Mouse (Mus musculus) kidney, embryonic 15.5 days (tissue): ENCODE results near the gene Arhgap9. TPM values are rescaled to one million over a fixed set of nuclear protein-coding genes. Genes with fewer than 3 reads are reported as not detected.

Experiments
- ATAC-seq: fragments of 200-750 bp; cut with Nextera tagmentation; replicated peaks from 2 replicates; pipeline ENCODE4 v1.8.0; 2017; ENCODE audit warnings: moderate TSS enrichment; ENCODE audit not compliant: low FRiP score
- H3K27ac ChIP-seq: fragments of 300-500 bp; sonication (generic); 2 replicates; pipeline ENCODE4 v1.5.1; 2015; ENCODE audit warnings: mild to moderate bottlenecking, inconsistent platforms
- H3K27me3 ChIP-seq: fragments of 300-500 bp; sonication (generic); 2 replicates; pipeline ENCODE4 v1.6.1; 2015; ENCODE audit warnings: inconsistent platforms
- H3K36me3 ChIP-seq: fragments of 300-500 bp; sonication (generic); 2 replicates; pipeline ENCODE4 v1.6.1; 2015; ENCODE audit warnings: inconsistent platforms
- H3K4me1 ChIP-seq: fragments of 300-500 bp; sonication (generic); 2 replicates; pipeline ENCODE4 v1.6.1; 2015; ENCODE audit warnings: inconsistent platforms
- H3K4me2 ChIP-seq: fragments of 300-500 bp; sonication (generic); 2 replicates; pipeline ENCODE4 v1.6.1; 2015; ENCODE audit warnings: moderate library complexity, mild to moderate bottlenecking, inconsistent platforms
- H3K4me3 ChIP-seq: fragments of 300-500 bp; sonication (generic); replicated peaks from 2 replicates; pipeline ENCODE4 v1.5.1; 2015; ENCODE audit warnings: mild to moderate bottlenecking, inconsistent platforms
- H3K9ac ChIP-seq: fragments of 300-500 bp; sonication (generic); 2 replicates; pipeline ENCODE4 v1.6.1; 2015; ENCODE audit warnings: mild to moderate bottlenecking, inconsistent platforms
- H3K9me3 ChIP-seq: fragments of 300-500 bp; sonication (generic); replicated peaks from 2 replicates; pipeline ENCODE4 v1.6.1; 2016; ENCODE audit warnings: inconsistent platforms
- WGBS: fragments of 180-500 bp; shearing (Covaris S2); methylation state at CpG from one replicate; pipeline ENCODE4 v1.1.7; 2015; ENCODE audit warnings: mixed read lengths; 5-methylcytosine and 5-hydroxymethylcytosine counted together
- polyA plus RNA-seq: library from polyadenylated mRNA; unstranded; fragments of >200 nt; fragmentation: Nextera tagmentation; extraction: Ambion mirVana; gene quantifications from 2 replicates; pipeline ENCODE4 v1.2.1, GENCODE M21; 2015

The Arhgap9 gene
- polyA plus RNA-seq: 3.1 and 3.3 TPM in 2 replicates

DNA sequence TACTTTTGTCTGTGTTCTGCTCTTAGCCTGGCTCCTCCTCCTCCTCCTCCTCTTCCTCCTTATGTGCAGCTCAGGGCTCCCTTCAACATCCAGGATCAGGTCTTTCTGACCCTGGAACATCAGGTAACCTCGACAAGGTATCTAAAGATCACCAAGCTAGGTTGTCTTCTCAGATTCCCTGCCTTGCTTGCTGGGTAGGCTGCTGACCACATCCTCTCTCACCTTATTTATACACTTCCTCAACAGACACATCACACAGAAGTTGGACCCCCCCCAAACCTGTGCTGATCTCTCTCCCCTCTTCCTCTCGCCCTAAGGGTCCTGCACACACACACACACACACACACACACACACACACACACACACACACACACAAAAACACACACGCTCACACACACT, at the start of gene Arhgap9:
Gene Arhgap9 (plus strand): TSS at position 344 of the 400 bp plus-strand sequence.
- no peak within 1 kb of the TSS for H3K4me3 ChIP-seq
- no peak for ATAC-seq
- H3K4me1 ChIP-seq: peaks cover 29% of the 10 kb centered on the region
- H3K4me2 ChIP-seq: no peak within 1 kb of the TSS
- WGBS: 69% methylated on average over 3 of the region's 3 CpGs
- H3K9ac ChIP-seq: no peak within 1 kb of the TSS
- peaks cover 30% of the 10 kb centered on the region for H3K27me3 ChIP-seq
- no peak within 1 kb of the TSS for H3K27ac ChIP-seq
- no peaks in the 10 kb centered on the region for H3K36me3 ChIP-seq
- no peaks in the 10 kb centered on the region for H3K9me3 ChIP-seq

DNA sequence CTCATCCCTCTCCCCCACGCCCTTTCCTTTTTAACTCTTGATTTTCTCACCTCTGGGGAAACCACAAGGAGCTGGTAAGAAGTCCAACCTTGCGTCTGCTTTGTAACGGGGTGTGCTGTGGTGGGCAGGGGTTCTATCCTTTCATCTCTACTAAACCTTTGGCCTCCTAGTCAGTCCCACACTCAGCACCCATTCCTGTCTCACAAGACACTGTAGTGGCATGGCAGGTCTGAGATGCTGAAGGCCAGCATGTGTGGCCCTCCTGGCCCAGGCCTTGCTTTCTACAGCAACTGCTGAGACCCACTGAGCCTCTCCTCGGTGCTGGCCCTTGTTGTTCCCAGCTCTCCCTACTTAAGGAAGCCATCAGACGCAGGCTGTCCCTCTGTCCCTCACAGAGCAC, 49.4 kb upstream of the Arhgap9 start:
- no peaks in the 10 kb centered on the region for H3K9me3 ChIP-seq
- no peak overlapping the region for H3K27ac ChIP-seq
- peaks cover 12% of the 10 kb centered on the region for H3K4me1 ChIP-seq
- 90% methylated on average over 5 of the region's 5 CpGs for WGBS
- ATAC-seq: no peak
- H3K4me2 ChIP-seq: no peak overlapping the region
- no peak overlapping the region for H3K9ac ChIP-seq
- no peak overlapping the region for H3K4me3 ChIP-seq
- H3K27me3 ChIP-seq: no peaks in the 10 kb centered on the region
- H3K36me3 ChIP-seq: peaks cover 90% of the 10 kb centered on the region

DNA sequence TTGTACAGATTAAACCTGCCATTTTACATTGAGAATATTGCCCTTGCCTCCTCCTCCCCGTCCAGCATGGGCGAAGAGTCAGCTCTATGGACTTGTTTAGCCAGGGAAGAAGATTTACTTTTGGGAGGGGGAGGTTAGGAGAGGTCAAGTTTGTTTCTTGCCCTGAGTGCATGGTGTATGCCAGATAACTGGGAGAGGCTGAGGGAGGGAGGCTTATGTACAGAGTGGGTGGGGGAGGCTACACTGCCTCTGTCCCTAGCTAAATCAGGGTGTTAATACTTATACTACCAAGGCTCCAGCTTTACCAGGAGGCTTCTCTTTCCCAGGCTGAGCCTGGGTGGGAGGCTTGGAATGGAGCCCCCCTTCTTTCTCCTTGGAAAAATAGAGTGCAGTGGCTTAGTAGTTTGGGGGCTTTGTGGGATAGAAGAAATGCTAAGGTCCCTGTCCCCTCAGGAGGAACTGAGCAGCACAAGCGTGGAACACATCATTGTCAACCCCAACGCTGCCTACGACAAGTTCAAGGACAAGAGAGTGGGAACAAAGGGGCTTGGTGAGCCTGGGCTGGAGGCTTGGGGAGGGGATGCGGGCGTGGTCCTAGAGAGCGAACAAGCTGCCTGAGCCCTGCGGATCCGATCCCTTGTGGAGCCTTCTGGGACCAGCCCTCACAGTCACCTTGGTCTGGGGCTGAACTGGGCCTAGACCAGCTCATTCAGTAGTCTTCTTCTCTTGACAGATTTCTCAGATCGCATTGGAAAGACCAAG, 47.3 kb upstream of the Arhgap9 start:
- no peak overlapping the region for H3K27ac ChIP-seq
- no peak overlapping the region for H3K4me3 ChIP-seq
- no peak overlapping the region for H3K4me2 ChIP-seq
- peaks cover 96% of the 10 kb centered on the region for H3K36me3 ChIP-seq
- 87% methylated on average over 11 of the region's 11 CpGs for WGBS
- H3K9ac ChIP-seq: no peak overlapping the region
- H3K9me3 ChIP-seq: no peaks in the 10 kb centered on the region
- no peaks in the 10 kb centered on the region for H3K27me3 ChIP-seq
- ATAC-seq: no peak
- peaks cover 2% of the 10 kb centered on the region; the same call in 1 of the 2 replicates for H3K4me1 ChIP-seq

DNA sequence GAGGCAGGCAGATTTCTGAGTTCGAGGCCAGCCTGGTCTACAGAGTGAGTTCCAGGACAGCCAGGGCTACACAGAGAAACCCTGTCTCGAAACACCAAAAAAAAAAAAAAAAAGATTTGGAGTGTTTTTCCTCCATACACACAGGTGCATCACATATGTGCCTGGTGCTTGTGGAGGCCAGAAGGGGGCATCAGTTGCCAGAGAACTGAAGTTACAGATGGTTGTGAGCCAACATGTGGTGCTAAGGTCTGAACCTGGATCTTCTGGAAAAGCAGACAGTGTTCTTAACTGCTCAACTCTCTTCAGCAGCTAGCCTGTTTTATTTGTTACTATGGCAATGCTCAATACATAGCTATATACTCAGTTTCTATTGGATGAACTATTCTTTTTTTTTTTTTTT, 42.0 kb upstream of the Arhgap9 start:
- no peak overlapping the region for H3K27ac ChIP-seq
- 0 out of 2 replicates have a peak, but pooled peaks cover 4% of the 10 kb centered on the region for H3K4me1 ChIP-seq
- peaks cover 100% of the 10 kb centered on the region for H3K36me3 ChIP-seq
- H3K9ac ChIP-seq: no peak overlapping the region
- no peak for ATAC-seq
- no peak overlapping the region for H3K4me3 ChIP-seq
- H3K27me3 ChIP-seq: no peaks in the 10 kb centered on the region
- no peaks in the 10 kb centered on the region for H3K9me3 ChIP-seq
- WGBS: 93% methylated on average over 2 of the region's 2 CpGs
- no peak overlapping the region for H3K4me2 ChIP-seq

DNA sequence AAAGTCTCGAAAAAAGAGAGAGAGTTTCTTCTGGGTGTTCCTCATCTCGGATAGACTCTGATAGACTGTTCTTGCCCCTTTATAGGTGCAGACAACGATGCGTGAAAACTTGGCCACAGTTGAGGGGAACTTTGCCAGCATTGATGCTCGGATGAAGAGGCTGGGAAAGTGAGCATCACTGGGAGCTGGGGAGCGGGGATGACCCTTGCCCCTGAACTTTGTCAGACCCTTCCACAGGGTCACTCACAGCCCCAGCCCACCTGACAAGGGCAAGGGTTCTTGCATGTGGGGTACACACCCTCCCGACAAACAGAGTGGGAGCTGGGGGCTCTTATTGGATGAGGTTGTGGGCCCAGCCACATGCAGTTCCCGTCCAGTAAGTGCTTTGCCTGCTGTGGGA, 40.4 kb upstream of the Arhgap9 start:
- peaks cover 100% of the 10 kb centered on the region for H3K36me3 ChIP-seq
- H3K4me3 ChIP-seq: no peak overlapping the region
- no peaks in the 10 kb centered on the region for H3K27me3 ChIP-seq

DNA sequence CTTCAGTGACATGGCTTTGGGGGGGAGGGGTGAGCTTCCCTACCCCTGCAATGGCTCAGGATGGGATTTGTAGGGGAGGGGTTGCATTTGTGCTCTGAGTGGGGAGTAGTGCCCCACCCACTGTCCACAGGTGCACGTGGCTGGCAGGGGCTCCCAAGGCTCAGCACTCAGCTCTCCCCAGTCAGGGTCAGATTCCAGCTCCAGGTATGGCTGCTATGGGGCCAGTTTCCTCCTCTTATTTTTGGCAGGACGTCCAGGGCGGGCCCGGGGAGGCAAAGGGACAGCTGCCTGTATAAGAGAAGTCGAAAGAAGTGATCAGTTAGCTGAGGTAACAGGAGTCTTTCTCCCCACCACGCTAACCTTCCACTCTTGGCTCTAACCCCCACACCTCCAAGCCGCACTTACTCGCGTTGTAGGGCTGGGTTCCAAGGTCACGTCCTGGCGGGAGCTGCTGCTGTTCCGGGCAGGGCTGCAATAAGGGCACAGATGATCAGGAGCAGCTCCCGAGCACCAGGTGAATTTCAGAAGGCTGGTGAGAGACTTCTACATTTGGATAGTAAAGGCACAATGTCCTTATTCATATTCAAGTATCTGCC, 39.0 kb upstream of the Arhgap9 start:
- no peak overlapping the region for H3K4me2 ChIP-seq
- H3K36me3 ChIP-seq: peaks cover 98% of the 10 kb centered on the region
- no peaks in the 10 kb centered on the region for H3K9me3 ChIP-seq
- no peaks in the 10 kb centered on the region for H3K27me3 ChIP-seq
- H3K4me3 ChIP-seq: no peak overlapping the region
- 74% methylated on average over 13 of the region's 13 CpGs for WGBS
- no peak for ATAC-seq
- no peak overlapping the region for H3K27ac ChIP-seq
- H3K9ac ChIP-seq: no peak overlapping the region
- H3K4me1 ChIP-seq: peaks cover 33% of the 10 kb centered on the region

More for the DNA sequence above, 40.4 kb upstream of the Arhgap9 start:
- H3K9ac ChIP-seq: no peak overlapping the region
- no peak overlapping the region for H3K4me2 ChIP-seq
- peaks cover 19% of the 10 kb centered on the region for H3K4me1 ChIP-seq
- H3K27ac ChIP-seq: no peak overlapping the region
- ATAC-seq: no peak
- 85% methylated on average over 8 of the region's 8 CpGs for WGBS
- no peaks in the 10 kb centered on the region for H3K9me3 ChIP-seq

DNA sequence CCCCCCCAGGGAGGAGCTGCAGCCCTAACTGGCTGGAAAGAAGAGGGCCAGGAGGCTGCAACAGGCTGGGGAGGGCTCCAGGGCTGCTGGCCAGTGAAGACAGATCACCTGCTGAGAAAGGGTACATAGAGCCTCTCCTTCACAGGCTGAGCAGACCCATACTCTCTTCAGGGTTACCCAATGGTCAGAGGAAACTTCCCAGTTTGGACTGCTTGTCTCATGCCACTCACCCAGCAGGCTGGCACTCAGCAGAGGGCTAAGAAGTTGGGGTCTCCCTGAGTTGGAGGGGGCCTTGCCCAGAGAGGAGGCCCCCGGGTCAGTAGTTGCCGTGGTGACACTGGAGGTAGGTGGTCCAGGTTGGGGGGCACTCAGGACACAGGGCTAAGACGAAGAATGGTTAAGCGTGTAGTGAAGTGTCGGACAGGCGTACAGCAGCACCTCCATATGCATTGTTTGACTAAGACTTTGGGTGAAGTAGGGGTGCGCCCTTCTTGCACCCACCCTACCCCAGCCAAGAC, 37.6 kb upstream of the Arhgap9 start:
- H3K27ac ChIP-seq: no peak overlapping the region
- peaks cover 83% of the 10 kb centered on the region for H3K36me3 ChIP-seq
- peaks cover 38% of the 10 kb centered on the region for H3K4me1 ChIP-seq
- no peak for ATAC-seq
- no peak overlapping the region for H3K9ac ChIP-seq
- 94% methylated on average over 7 of the region's 7 CpGs for WGBS
- H3K4me2 ChIP-seq: no peak overlapping the region
- no peak overlapping the region for H3K4me3 ChIP-seq
- H3K9me3 ChIP-seq: no peaks in the 10 kb centered on the region
- no peaks in the 10 kb centered on the region for H3K27me3 ChIP-seq

DNA sequence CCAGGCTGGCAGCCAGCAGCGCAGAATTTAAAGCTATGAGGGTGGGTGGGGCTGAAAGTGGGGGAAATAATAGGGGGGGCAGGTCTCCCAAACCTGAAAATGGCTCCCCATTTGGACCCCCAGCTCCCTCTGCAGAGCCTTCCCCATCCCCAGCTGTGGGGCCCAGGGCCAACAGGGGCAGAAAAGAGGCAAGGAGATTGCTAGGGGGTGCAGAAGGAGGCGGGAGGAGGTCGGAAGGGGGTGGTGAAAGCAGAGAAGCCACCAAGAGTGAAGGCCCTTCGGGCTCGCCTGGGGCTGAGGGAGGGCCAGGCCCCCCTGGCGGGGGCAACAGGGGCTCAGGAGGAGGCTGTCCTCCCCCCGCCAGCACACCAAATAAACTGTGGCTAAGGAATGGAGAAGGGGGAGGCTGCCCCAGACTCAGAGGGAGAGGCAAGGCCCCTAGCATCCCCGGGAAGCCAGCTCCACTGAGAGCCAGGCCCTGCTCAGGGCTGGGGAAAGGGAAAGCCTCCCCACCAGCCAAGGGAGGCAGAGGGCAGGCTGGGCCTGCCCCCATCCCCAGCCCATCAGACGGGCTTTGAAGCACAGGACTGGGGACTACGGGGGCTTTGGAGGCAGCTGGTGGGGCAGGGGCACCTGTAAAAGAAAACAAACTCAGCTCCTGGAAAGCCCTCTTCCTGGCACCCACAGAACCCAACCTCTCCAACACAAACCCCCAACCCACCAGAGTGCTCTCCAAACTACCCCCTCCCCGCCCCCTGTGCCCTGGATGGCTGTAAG, 36.9 kb upstream of the Arhgap9 start:
- ATAC-seq: no peak
- H3K27me3 ChIP-seq: no peaks in the 10 kb centered on the region
- H3K36me3 ChIP-seq: peaks cover 76% of the 10 kb centered on the region
- no peak overlapping the region for H3K27ac ChIP-seq
- 75% methylated on average over 11 of the region's 11 CpGs for WGBS
- 0 out of 2 replicates have a peak overlapping the region, but pooled peaks have one; percentile 36 for H3K9ac ChIP-seq
- H3K4me3 ChIP-seq: no peak overlapping the region
- H3K4me1 ChIP-seq: peaks cover 45% of the 10 kb centered on the region
- H3K4me2 ChIP-seq: no peak overlapping the region
- no peaks in the 10 kb centered on the region for H3K9me3 ChIP-seq

DNA sequence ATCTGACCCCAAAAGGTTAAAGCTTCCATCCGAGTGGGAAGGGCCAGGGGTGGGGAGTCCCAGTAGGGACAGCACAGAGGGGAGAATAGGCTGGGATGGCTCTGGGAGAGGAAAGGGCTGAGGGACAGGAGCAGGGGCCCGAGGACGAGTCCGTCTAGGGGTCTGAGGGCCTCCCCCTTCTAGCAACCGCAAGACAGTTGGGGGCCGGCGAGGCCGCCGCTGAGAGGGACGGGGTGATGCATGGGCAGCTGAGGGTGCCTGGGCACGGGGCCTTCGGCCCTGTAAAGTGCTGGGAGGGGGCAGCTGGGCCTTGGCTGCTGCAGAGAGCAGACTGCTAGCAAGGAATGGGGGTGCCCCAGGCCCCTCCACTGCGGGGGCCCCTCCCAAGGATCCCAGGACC, 36.1 kb upstream of the Arhgap9 start:
- H3K4me2 ChIP-seq: no peak overlapping the region

DNA sequence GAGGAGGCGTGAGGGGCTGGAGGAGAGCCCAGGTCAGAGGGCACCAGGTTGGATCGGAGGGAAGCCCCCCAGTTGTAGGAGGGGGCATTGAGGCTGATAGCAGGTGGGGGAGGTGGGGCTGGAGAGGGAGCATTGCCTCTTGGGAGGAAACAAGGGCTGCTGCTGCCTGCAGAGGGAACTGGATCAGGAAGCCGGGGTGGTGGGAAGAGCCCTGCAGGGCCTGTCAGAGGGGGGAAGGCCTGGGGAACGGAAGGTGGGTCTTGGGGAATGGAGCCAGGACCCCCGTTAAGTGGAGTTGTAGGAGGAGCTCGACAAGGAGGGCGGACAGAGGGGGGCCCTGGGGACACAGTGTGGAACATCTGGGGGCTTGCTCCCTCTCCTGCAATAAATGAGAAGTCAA, 35.6 kb upstream of the Arhgap9 start:
- H3K36me3 ChIP-seq: peaks cover 63% of the 10 kb centered on the region

More for the DNA sequence above, 36.1 kb upstream of the Arhgap9 start:
- Histone ChIP-seq H3K36me3 (peaks cover 68% of the 10 kb centered on the region), H3K4me3 (no peak overlapping the region), H3K9ac (0 out of 2 replicates have a peak overlapping the region, but pooled peaks have one; percentile 36), H3K27me3 (no peaks in the 10 kb centered on the region), H3K4me1 (peaks cover 48% of the 10 kb centered on the region), H3K27ac (no peak overlapping the region), H3K9me3 (no peaks in the 10 kb centered on the region)
- no peak for ATAC-seq
- 76% methylated on average over 13 of the region's 13 CpGs for WGBS

DNA sequence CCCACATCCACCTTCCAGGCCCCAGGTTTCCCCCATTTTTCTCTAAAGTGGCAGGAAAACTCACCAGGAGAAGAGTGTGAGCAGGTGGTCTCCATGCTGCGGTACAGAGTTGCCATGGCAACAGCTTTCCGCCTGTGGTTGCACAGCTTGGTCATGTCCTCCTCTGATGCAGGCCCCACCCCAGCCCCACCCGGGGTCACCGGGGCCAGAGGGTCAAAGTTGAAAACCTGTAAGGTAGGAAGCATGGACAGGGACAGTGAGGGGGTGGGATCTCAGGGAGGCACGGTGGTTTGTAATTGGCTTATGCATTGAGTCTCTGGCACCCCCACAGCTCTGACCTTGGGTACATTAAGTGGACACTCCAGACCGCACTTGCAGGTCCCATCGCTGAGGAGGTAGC, 35.0 kb upstream of the Arhgap9 start:
- 0 out of 2 replicates have a peak overlapping the region, but pooled peaks have one; percentile 61 for H3K9ac ChIP-seq

More for the DNA sequence above, 35.6 kb upstream of the Arhgap9 start:
- H3K4me1 ChIP-seq: peaks cover 48% of the 10 kb centered on the region
- H3K9me3 ChIP-seq: no peaks in the 10 kb centered on the region
- ATAC-seq: no peak
- H3K27me3 ChIP-seq: no peaks in the 10 kb centered on the region
- H3K27ac ChIP-seq: no peak overlapping the region
- peak overlapping the region; percentile 3; the same call in 1 of the 2 replicates for H3K4me3 ChIP-seq
- no peak overlapping the region for H3K9ac ChIP-seq
- peak overlapping the region; percentile 86; the same call in 1 of the 2 replicates for H3K4me2 ChIP-seq
- 61% methylated on average over 7 of the region's 7 CpGs for WGBS

More for the DNA sequence above, 35.0 kb upstream of the Arhgap9 start:
- Histone ChIP-seq H3K9me3 (no peaks in the 10 kb centered on the region), H3K4me2 (peak overlapping the region; percentile 86), H3K36me3 (peaks cover 58% of the 10 kb centered on the region), H3K4me1 (peaks cover 54% of the 10 kb centered on the region), H3K27ac (peak overlapping the region; percentile 99), H3K4me3 (peak overlapping the region; percentile 71), H3K27me3 (no peaks in the 10 kb centered on the region)
- 48% methylated on average over 7 of the region's 7 CpGs for whole genome bisulfite sequencing
- no peak for ATAC-seq
